Mouse (Mus musculus) adrenal gland, adult (tissue): ENCODE measurements around the gene Tmem201.
"Not testable (repeated sequence)": the region's sequence is repeated elsewhere in the genome, so short reads cannot be mapped to it uniquely, and the experiment has no call there.

Experiments used
- DNase-seq, 2 experiments: peaks; one replicate each; pipeline ENCODE4 v3.0.0; 2022 to 2023; ENCODE audit warnings: low spot score in 1 of 2; ENCODE audit not compliant: inconsistent age in 2 of 2

Gene Tmem201

GRCm38 (mm10) chr4:149749663-149750015 lies 11.8 kb upstream of the Tmem201 start:
- DNase-seq = not testable (repeated sequence)

- DNase-seq = no peak
These were observed 11.3 kb upstream of the Tmem201 start for GRCm38 (mm10) chr4:149749003-149749662.

DNA sequence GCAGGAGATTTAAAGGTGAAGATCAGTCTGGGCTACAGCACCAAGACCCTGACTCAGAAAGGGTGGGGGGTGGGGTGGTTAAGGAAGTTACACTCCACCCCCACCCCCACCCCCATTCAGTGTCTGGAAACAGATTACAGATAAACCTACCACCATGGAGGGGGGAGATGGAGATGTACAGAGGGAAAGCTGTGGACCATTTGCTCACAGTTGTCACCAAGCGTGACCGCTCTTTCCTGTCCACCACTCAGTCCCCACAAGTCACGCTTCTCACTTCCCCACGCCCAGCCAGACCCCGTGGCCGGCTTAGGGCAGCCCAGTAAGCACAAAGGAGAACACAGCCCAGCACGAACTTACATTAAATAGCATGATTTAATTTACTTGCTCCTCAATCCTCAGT lies 6.3 kb upstream of the Tmem201 start:
- DNase-seq = no peak

GRCm38 (mm10) chr4:149742011-149742530 lies 4.2 kb upstream of the Tmem201 start:
- no peak for DNase-seq

DNA sequence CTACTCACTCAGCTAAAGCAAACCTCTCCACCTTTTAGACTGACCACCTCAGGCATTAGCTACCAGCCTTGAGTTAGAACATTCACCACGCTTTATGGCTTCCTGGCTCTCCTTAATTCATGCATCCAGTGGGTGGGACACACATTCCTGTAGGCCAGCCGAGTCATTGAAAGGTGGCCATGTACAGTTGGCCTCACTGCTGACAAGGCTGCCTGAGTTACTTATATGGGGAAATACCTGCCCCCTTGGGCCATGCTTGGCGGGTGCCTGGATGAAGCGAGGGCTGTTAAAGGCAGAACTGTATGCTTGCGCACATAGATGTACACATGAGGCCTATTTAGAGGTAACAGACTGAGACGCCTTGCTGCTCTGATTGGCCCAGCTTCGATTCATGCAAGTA lies 2.5 kb upstream of the Tmem201 start:
- DNase-seq = no peak

- no peak for DNase-seq
These were observed 1.6 kb upstream of the Tmem201 start for GRCm38 (mm10) chr4:149739478-149739877.

DNA sequence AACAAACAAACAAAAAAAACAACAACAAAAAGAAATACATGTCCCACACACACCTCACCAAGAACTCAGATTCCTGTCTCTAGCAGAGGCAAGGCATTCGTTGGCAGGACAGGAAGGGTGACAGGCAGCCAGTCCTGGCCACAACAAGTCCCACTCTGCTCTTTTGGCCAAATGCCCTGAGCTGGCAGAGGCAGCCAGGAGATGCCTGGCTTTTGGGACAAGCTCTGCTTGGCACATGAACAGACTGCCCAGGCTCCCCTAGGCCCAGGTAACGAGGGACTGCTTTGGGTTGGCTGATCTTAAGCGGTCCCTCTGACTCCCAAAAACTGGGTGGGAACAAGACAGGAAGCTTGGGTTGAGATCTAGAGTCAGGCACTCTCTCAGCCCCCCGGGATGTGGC lies 1.3 kb downstream of the Tmem201 start:
- DNase-seq = peak; percentile 64 to 77

GRCm38 (mm10) chr4:149735624-149736250 lies 2.1 kb downstream of the Tmem201 start:
- DNase-seq = no peak

DNA sequence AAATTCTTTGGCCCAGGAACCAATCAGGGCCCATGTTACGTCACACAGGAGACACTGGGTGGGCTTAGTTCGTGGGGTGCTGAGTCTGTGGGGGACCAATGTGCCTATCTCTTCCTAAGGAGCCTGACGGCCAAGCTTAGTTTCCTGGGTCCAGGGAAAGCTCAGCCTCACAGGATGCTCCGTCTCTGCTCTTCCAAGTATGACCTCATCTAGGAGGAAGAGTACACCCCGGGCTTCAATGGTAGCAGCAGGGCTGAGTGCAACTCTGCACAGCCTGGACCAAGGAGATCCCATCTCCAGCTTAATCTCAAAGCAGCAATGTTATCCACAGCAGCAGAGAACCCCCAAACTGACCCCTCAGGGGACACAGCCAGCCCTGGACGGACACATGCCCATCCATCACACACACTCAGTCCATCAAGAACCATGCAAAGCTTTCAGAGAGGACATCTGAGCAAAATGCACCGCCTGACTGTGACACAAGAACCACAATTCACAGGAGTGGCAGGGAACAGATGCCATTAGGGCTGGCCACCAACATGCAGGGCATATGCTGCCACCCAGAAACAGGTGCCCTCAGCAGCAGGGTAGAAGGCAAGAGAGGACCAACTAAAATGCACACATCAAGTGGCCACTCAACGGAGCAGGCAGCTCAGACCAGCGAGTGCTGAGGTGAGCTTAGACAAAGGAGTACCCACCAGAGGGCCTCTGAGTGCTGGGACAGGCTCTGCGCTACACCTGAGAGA lies 2.9 kb downstream of the Tmem201 start:
- DNase-seq = no peak

GRCm38 (mm10) chr4:149734246-149734645 lies 3.6 kb downstream of the Tmem201 start:
- no peak for DNase-seq

DNA sequence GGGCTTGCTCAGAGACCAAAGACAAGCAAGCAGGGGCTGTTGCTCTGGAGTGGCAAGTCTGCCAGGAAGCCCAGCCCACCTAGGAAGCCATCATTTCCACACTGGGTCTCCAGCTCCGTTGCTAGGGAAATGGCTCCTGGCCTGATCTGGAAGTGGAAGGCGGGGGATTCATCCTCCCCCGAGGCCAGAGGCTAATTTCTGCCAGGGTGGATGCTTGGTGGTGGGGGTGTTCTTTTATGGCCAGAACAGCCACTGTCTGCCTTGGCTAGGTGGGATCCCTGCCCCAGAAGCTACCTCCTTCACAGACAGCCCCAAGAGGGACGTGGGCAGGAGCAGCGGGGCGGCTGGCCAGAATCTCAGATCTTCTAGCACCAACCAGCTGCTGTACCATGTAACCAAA lies 4.1 kb downstream of the Tmem201 start:
- no peak for DNase-seq

GRCm38 (mm10) chr4:149732800-149733199 lies 5.0 kb downstream of the Tmem201 start:
- DNase-seq = peak in 1 of 2 experiments; percentile 59

DNA sequence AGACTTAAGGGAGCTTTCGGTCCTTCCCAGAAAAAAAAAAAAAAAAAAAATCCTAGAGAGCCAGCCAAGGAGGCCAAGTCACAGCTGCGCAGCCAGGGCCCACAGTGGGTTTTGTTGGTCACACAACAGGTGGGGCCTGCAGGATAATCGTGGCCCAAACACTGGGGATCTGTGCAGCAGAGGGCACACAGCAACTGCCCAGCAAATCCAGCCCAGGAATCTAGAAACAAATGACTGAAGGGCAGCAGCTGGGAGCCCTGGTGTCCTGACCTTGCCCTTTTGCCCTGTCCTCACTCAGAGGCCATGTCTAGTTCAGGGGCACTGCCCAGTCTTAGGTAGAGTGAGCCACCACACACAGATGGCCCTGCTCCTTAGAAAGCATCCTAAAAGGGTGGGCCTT lies 5.5 kb downstream of the Tmem201 start:
- DNase-seq = no peak

- no peak for DNase-seq
These were observed 7.0 kb downstream of the Tmem201 start for GRCm38 (mm10) chr4:149730827-149731226.

DNA sequence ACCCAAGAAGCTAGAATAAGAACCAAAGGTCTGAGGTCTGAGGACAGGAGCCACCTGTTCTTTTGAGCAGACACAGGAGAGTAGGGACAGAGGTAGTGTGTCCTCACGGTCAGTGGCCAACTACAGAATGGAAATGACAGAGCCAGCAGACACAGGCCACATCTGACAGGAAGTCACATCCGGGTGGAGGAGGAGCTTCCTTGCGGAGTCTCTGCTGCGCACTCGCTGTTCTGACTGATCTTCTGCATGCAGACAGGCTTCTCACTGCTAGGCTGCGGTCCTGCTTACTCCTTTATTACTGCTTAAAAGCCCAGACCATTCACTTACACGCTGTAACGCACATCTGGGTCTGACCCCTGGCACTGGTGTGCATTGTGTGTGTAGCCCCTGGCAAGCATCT lies 9.0 kb downstream of the Tmem201 start:
- DNase-seq = peak in 1 of 2 experiments; percentile 52

GRCm38 (mm10) chr4:149727636-149728035 lies 10.2 kb downstream of the Tmem201 start:
- no peak for DNase-seq

- peak; percentile 87 to 96 for DNase-seq
These were observed 12.0 kb downstream of the Tmem201 start for GRCm38 (mm10) chr4:149725661-149726350.

GRCm38 (mm10) chr4:149724916-149725470 lies 12.9 kb downstream of the Tmem201 start:
- no peak for DNase-seq

GRCm38 (mm10) chr4:149723855-149724731 lies 13.8 kb downstream of the Tmem201 start:
- DNase-seq = peak in 1 of 2 experiments; percentile 71

DNA sequence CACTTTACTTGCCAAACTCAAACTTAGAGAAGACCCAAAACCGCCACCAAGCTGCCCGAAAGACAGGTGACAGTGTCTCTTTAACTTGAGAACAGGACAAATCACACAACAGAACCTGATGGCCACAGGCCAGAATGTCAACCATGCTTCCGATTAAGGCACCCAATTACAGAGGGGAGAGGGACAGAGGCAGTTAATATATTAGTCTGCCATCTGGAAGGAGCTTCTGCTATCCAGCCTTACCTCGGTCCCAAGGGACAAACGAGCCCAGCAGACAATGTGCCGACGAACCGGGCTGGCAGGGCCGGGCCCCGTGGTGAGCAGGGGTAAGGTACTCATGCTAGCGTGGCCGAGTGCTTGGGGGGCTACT lies 14.8 kb downstream of the Tmem201 start:
- DNase-seq = no peak
